Mouse (Mus musculus) hindbrain, embryonic 14.5 days (tissue): ENCODE measurements at regions not wholly inside any gene's neighbourhood (a gene's known extent, or its start where the extent isn't known, plus 50 kb on each side); places are given as distances from the start of the nearest gene placed in this dataset.

Experiments used
- ATAC-seq: fragments of 200-750 bp; cut with Nextera tagmentation; 2 replicates; pipeline ENCODE4 v1.8.0; 2017; ENCODE audit warnings: moderate number of reproducible peaks, mild to moderate bottlenecking, moderate TSS enrichment, moderate library complexity; ENCODE audit not compliant: low FRiP score
- DNase-seq: peaks from one replicate; pipeline ENCODE4 v3.0.0-alpha.2; 2015; ENCODE audit warnings: low spot score
- H3K27ac ChIP-seq: fragments of 300-500 bp; sonication (generic); 2 replicates; pipeline ENCODE4 v1.5.1; 2014; ENCODE audit warnings: mild to moderate bottlenecking, moderate library complexity
- H3K27me3 ChIP-seq: fragments of 300-500 bp; sonication (generic); 2 replicates; pipeline ENCODE4 v1.6.1; 2014; ENCODE audit warnings: mild to moderate bottlenecking, low read length, mixed read lengths; ENCODE audit not compliant: control insufficient read depth, insufficient read depth
- H3K36me3 ChIP-seq: fragments of 300-500 bp; sonication (generic); replicated peaks from 2 replicates; pipeline ENCODE4 v1.6.1; 2014; ENCODE audit not compliant: control insufficient read depth, insufficient read depth
- H3K4me1 ChIP-seq: fragments of 300-500 bp; sonication (generic); replicated peaks from 2 replicates; pipeline ENCODE4 v1.6.1; 2014; ENCODE audit warnings: antibody characterized with exemption, low read length, mixed read lengths; ENCODE audit not compliant: control insufficient read depth, insufficient read depth
- H3K4me2 ChIP-seq: fragments of 300-500 bp; sonication (generic); replicated peaks from 2 replicates; pipeline ENCODE4 v1.6.1; 2014; ENCODE audit warnings: mild to moderate bottlenecking, moderate library complexity
- H3K4me3 ChIP-seq: fragments of 300-500 bp; sonication (generic); replicated peaks from 2 replicates; pipeline ENCODE4 v1.5.1; 2014; ENCODE audit warnings: mild to moderate bottlenecking, low read length
- H3K9ac ChIP-seq: fragments of 300-500 bp; sonication (generic); 2 replicates; pipeline ENCODE4 v1.6.1; 2014
- H3K9me3 ChIP-seq: fragments of 300-500 bp; sonication (generic); 2 replicates; pipeline ENCODE4 v1.6.1; 2016; ENCODE audit warnings: low read length; ENCODE audit not compliant: control insufficient read depth
- WGBS: fragments of 180-500 bp; shearing (Covaris S2); extraction: QIAGEN DNeasy Blood & Tissue Kit; methylation state at CpG from one replicate; pipeline ENCODE4 v1.1.7; 2014; 5-methylcytosine and 5-hydroxymethylcytosine counted together

GRCm38 (mm10) chr8:35930291-35930690 is 164.7 kb downstream of the Gm19410 start:
- H3K27ac ChIP-seq, result no peak overlapping the region
- ATAC-seq (no peak), DNase-seq (no peak)
- H3K9me3 ChIP-seq, result no peaks in the 10 kb centered on the region
- 0 out of 2 replicates have a peak, but pooled peaks cover 16% of the 10 kb centered on the region for H3K4me1 ChIP-seq
- no peaks in the 10 kb centered on the region for H3K27me3 ChIP-seq
- H3K4me2 ChIP-seq, result no peak overlapping the region
- WGBS, result 65% methylated on average over 4 of the region's 4 CpGs
- H3K4me3 ChIP-seq, result no peak overlapping the region
- no peak overlapping the region for H3K9ac ChIP-seq
- no peaks in the 10 kb centered on the region for H3K36me3 ChIP-seq

- Histone ChIP-seq H3K4me2 (no peak overlapping the region), H3K4me1 (0 out of 2 replicates have a peak, but pooled peaks cover 16% of the 10 kb centered on the region), H3K9me3 (no peaks in the 10 kb centered on the region), H3K27me3 (no peaks in the 10 kb centered on the region), H3K27ac (peak overlapping the region; percentile 86), H3K9ac (0 out of 2 replicates have a peak overlapping the region, but pooled peaks have one; percentile 2), H3K4me3 (no peak overlapping the region), H3K36me3 (no peaks in the 10 kb centered on the region)
- peak; percentile 97 for ATAC-seq
- DNase-seq, result peak; percentile 77
- WGBS, result 23% methylated on average over 13 of the region's 13 CpGs
Measured at GRCm38 (mm10) chr8:35933186-35934114, 167.9 kb downstream of the Gm19410 start.

- peak; percentile 49 for DNase-seq
- ATAC-seq, result peak; percentile 32
- no peak overlapping the region for H3K4me2 ChIP-seq
Measured at GRCm38 (mm10) chr8:35934115-35934607, 168.6 kb downstream of the Gm19410 start.

GRCm38 (mm10) chr8:35935034-35935433 is 169.4 kb downstream of the Gm19410 start:
- 0 out of 2 replicates have a peak, but pooled peaks cover 16% of the 10 kb centered on the region for H3K4me1 ChIP-seq
- H3K27ac ChIP-seq, result no peak overlapping the region
- no peak for ATAC-seq
- no peaks in the 10 kb centered on the region for H3K9me3 ChIP-seq
- no peak for DNase-seq
- H3K4me3 ChIP-seq, result no peak overlapping the region
- H3K9ac ChIP-seq, result no peak overlapping the region
- no peak overlapping the region for H3K4me2 ChIP-seq
- no peaks in the 10 kb centered on the region for H3K27me3 ChIP-seq
- WGBS, result 69% methylated on average over 1 of the region's 1 CpGs
- no peaks in the 10 kb centered on the region for H3K36me3 ChIP-seq

More at GRCm38 (mm10) chr8:35934115-35934607, 168.6 kb downstream of the Gm19410 start:
- Histone ChIP-seq H3K27me3 (no peaks in the 10 kb centered on the region), H3K27ac (peak overlapping the region; percentile 86), H3K4me1 (0 out of 2 replicates have a peak, but pooled peaks cover 16% of the 10 kb centered on the region), H3K36me3 (no peaks in the 10 kb centered on the region), H3K9ac (no peak overlapping the region), H3K9me3 (no peaks in the 10 kb centered on the region), H3K4me3 (no peak overlapping the region)
- WGBS, result 54% methylated on average over 7 of the region's 7 CpGs

GRCm38 (mm10) chr8:35939199-35939598 is 173.6 kb downstream of the Gm19410 start:
- Histone ChIP-seq H3K4me3 (no peak overlapping the region), H3K27me3 (no peaks in the 10 kb centered on the region), H3K27ac (no peak overlapping the region), H3K4me2 (no peak overlapping the region), H3K4me1 (0 out of 2 replicates have a peak, but pooled peaks cover 2% of the 10 kb centered on the region), H3K36me3 (no peaks in the 10 kb centered on the region), H3K9me3 (no peaks in the 10 kb centered on the region), H3K9ac (no peak overlapping the region)
- ATAC-seq (no peak), DNase-seq (no peak)
- WGBS, result 89% methylated on average over 9 of the region's 9 CpGs

GRCm38 (mm10) chr8:35942515-35942914 is 176.9 kb downstream of the Gm19410 start:
- ATAC-seq, result no peak
- Histone ChIP-seq H3K4me1 (no peaks in the 10 kb centered on the region), H3K36me3 (no peaks in the 10 kb centered on the region), H3K4me2 (no peak overlapping the region), H3K4me3 (no peak overlapping the region), H3K9ac (no peak overlapping the region), H3K27ac (no peak overlapping the region), H3K9me3 (no peaks in the 10 kb centered on the region), H3K27me3 (no peaks in the 10 kb centered on the region)
- no peak for DNase-seq
- WGBS, result 96% methylated on average over 6 of the region's 6 CpGs

- Histone ChIP-seq H3K9me3 (no peaks in the 10 kb centered on the region), H3K27ac (no peak overlapping the region), H3K36me3 (no peaks in the 10 kb centered on the region), H3K9ac (no peak overlapping the region), H3K4me2 (no peak overlapping the region), H3K4me3 (no peak overlapping the region), H3K4me1 (no peaks in the 10 kb centered on the region), H3K27me3 (no peaks in the 10 kb centered on the region)
- DNase-seq, result no peak
- no peak for ATAC-seq
- 82% methylated on average over 3 of the region's 3 CpGs for WGBS
Measured at GRCm38 (mm10) chr8:35943686-35944085, 178.1 kb downstream of the Gm19410 start.

- H3K4me1 ChIP-seq, result no peaks in the 10 kb centered on the region
- no peak overlapping the region for H3K9ac ChIP-seq
- no peak overlapping the region for H3K4me2 ChIP-seq
- H3K27me3 ChIP-seq, result no peaks in the 10 kb centered on the region
- DNase-seq, result no peak
- WGBS, result 91% methylated on average over 4 of the region's 4 CpGs
- no peaks in the 10 kb centered on the region for H3K9me3 ChIP-seq
- no peak overlapping the region for H3K27ac ChIP-seq
- no peak for ATAC-seq
- no peaks in the 10 kb centered on the region for H3K36me3 ChIP-seq
- H3K4me3 ChIP-seq, result no peak overlapping the region
Measured at GRCm38 (mm10) chr8:35944461-35944860, 178.9 kb downstream of the Gm19410 start.

GRCm38 (mm10) chr8:35946539-35946940 is 180.9 kb downstream of the Gm19410 start:
- no peak overlapping the region for H3K9ac ChIP-seq
- 59% methylated on average over 1 of the region's 1 CpGs for WGBS
- no peak overlapping the region for H3K27ac ChIP-seq
- no peaks in the 10 kb centered on the region for H3K27me3 ChIP-seq
- H3K36me3 ChIP-seq, result no peaks in the 10 kb centered on the region
- H3K4me1 ChIP-seq, result no peaks in the 10 kb centered on the region
- H3K9me3 ChIP-seq, result no peaks in the 10 kb centered on the region
- H3K4me3 ChIP-seq, result no peak overlapping the region
- no peak overlapping the region for H3K4me2 ChIP-seq
- no peak for ATAC-seq
- no peak for DNase-seq
